Mouse (Mus musculus) thymus, adult 2 months (tissue): ENCODE results near the gene Prdm16. TPM values are rescaled to one million over a fixed set of nuclear protein-coding genes. Genes with fewer than 3 reads are reported as not detected.

Experiments
- DNase-seq: peaks from one replicate; pipeline ENCODE4 v3.0.0; 2021
- H3K27ac ChIP-seq: fragments of 200-500 bp; 2 replicates; pipeline ENCODE4 v1.5.1; 2012; ENCODE audit warnings: low read length, control low read depth; ENCODE audit not compliant: control insufficient read depth, insufficient read depth
- H3K27me3 ChIP-seq: fragments of 200-500 bp; 2 replicates; pipeline ENCODE4 v1.6.1; 2012; ENCODE audit warnings: mild to moderate bottlenecking, low read length, moderate library complexity, mixed read lengths; ENCODE audit not compliant: control insufficient read depth, insufficient read depth
- H3K36me3 ChIP-seq: fragments of 200-500 bp; 2 replicates; pipeline ENCODE4 v1.6.1; 2012; ENCODE audit warnings: mild to moderate bottlenecking, low read length, moderate library complexity; ENCODE audit not compliant: control insufficient read depth, insufficient read depth
- H3K4me1 ChIP-seq: fragments of 200-500 bp; replicated peaks from 2 replicates; pipeline ENCODE4 v1.6.1; 2012; ENCODE audit warnings: low read length; ENCODE audit not compliant: control insufficient read depth, insufficient read depth
- H3K4me3 ChIP-seq: fragments of 200-500 bp; 2 replicates; pipeline ENCODE4 v1.5.1; 2012; ENCODE audit warnings: mild to moderate bottlenecking, low read length, control low read depth, moderate library complexity; ENCODE audit not compliant: control insufficient read depth, insufficient read depth
- CTCF ChIP-seq: fragments of 200-500 bp; IDR thresholded peaks from 2 replicates; pipeline ENCODE4 v1.5.1; 2012; ENCODE audit warnings: mild to moderate bottlenecking, control low read depth, low read length, moderate library complexity, borderline replicate concordance; ENCODE audit not compliant: control insufficient read depth, poor library complexity, insufficient read depth; ENCODE audit errors: extremely low read depth
- POLR2A ChIP-seq: fragments of 200-500 bp; IDR thresholded peaks from 2 replicates; pipeline ENCODE4 v1.6.1; 2012; ENCODE audit warnings: mild to moderate bottlenecking, low read length, control low read depth, moderate library complexity; ENCODE audit not compliant: control insufficient read depth, poor library complexity, insufficient read depth; ENCODE audit errors: extremely low read depth
- WGBS: fragments of 180-500 bp; shearing (Covaris S2); methylation state at CpG from one replicate; pipeline ENCODE4 v1.1.7; 2018; 5-methylcytosine and 5-hydroxymethylcytosine counted together
- polyA plus RNA-seq: library from polyadenylated mRNA; depleted of rRNA; stranded (reverse); fragments of >200 nt; gene quantifications from 2 replicates; pipeline ENCODE4 v1.2.3, GENCODE M21; 2012

The Prdm16 gene
- polyA plus RNA-seq, 1 experiment, result 4.5 TPM

- TF ChIP-seq POLR2A (no peak), CTCF (no peak)
- Histone ChIP-seq H3K36me3 (no peaks in the 10 kb centered on the region), H3K27ac (no peak overlapping the region), H3K27me3 (no peaks in the 10 kb centered on the region), H3K4me3 (no peak overlapping the region), H3K4me1 (no peaks in the 10 kb centered on the region)
- DNase-seq, result no peak
- WGBS, result 95% methylated on average over 16 of the region's 16 CpGs
Measured at GRCm38 (mm10) chr4:154502403-154503000, 134.2 kb downstream of the Prdm16 start.

GRCm38 (mm10) chr4:154500695-154501094 lies 136.0 kb downstream of the Prdm16 start:
- Histone ChIP-seq H3K36me3 (no peaks in the 10 kb centered on the region), H3K27ac (no peak overlapping the region), H3K4me3 (no peak overlapping the region), H3K4me1 (no peaks in the 10 kb centered on the region; the same call in 1 of the 2 replicates), H3K27me3 (no peaks in the 10 kb centered on the region)
- 78% methylated on average over 9 of the region's 9 CpGs for WGBS
- TF ChIP-seq POLR2A (no peak), CTCF (no peak)
- DNase-seq, result no peak

- WGBS, result 63% methylated on average over 29 of the region's 29 CpGs
- TF ChIP-seq CTCF (no peak), POLR2A (no peak)
- no peak for DNase-seq
Measured at GRCm38 (mm10) chr4:154499701-154500523, 136.8 kb downstream of the Prdm16 start.

GRCm38 (mm10) chr4:154497423-154498175 lies 139.1 kb downstream of the Prdm16 start:
- TF ChIP-seq POLR2A, result no peak
- TF ChIP-seq CTCF, result no peak
- H3K4me3 ChIP-seq, result no peak overlapping the region
- H3K27me3 ChIP-seq, result no peaks in the 10 kb centered on the region
- no peak for DNase-seq
- H3K36me3 ChIP-seq, result no peaks in the 10 kb centered on the region
- no peak overlapping the region for H3K27ac ChIP-seq
- WGBS, result 85% methylated on average over 4 of the region's 4 CpGs
- no peaks in the 10 kb centered on the region; the same call in 1 of the 2 replicates for H3K4me1 ChIP-seq

More at GRCm38 (mm10) chr4:154499701-154500523, 136.8 kb downstream of the Prdm16 start:
- Histone ChIP-seq H3K27ac (no peak overlapping the region), H3K4me1 (no peaks in the 10 kb centered on the region; the same call in 1 of the 2 replicates), H3K36me3 (no peaks in the 10 kb centered on the region), H3K27me3 (no peaks in the 10 kb centered on the region), H3K4me3 (no peak overlapping the region)

- WGBS, result 34% methylated on average over 7 of the region's 7 CpGs
- H3K4me1 ChIP-seq, result no peaks in the 10 kb centered on the region; the same call in 1 of the 2 replicates
- DNase-seq, result no peak
Measured at GRCm38 (mm10) chr4:154496991-154497390, 139.7 kb downstream of the Prdm16 start.

DNA sequence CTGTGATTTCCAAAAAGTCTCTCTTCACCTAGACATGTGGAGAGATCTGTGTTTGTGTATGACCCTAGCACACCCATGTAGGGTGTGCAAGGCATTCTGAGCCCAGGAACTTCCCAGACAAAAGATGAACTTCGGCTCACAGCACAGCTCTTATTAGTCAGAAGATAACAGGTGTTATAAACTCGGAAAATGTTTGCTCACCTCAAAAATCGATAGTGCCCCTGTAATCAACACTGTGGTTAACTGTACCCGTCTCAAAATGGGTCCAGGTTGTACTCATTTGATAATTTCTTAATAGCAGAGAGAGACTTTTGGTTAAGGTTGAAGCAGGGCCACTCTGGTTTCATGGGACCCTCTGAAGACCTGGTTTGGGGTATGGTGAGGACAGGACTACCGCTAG lies 140.2 kb downstream of the Prdm16 start:
- Histone ChIP-seq H3K4me1 (no peaks in the 10 kb centered on the region; the same call in 1 of the 2 replicates), H3K27me3 (no peaks in the 10 kb centered on the region), H3K4me3 (no peak overlapping the region), H3K36me3 (no peaks in the 10 kb centered on the region), H3K27ac (no peak overlapping the region)
- WGBS, result 94% methylated on average over 5 of the region's 5 CpGs
- no peak for TF ChIP-seq POLR2A
- no peak for TF ChIP-seq CTCF
- no peak for DNase-seq

More at GRCm38 (mm10) chr4:154496991-154497390, 139.7 kb downstream of the Prdm16 start:
- no peaks in the 10 kb centered on the region for H3K36me3 ChIP-seq
- H3K27ac ChIP-seq, result no peak overlapping the region
- TF ChIP-seq POLR2A, result no peak
- TF ChIP-seq CTCF, result no peak
- H3K4me3 ChIP-seq, result no peak overlapping the region
- H3K27me3 ChIP-seq, result no peaks in the 10 kb centered on the region
